Comparison of ENCODE assay signal across 9 mouse cellular contexts in the genomic region with DNA sequence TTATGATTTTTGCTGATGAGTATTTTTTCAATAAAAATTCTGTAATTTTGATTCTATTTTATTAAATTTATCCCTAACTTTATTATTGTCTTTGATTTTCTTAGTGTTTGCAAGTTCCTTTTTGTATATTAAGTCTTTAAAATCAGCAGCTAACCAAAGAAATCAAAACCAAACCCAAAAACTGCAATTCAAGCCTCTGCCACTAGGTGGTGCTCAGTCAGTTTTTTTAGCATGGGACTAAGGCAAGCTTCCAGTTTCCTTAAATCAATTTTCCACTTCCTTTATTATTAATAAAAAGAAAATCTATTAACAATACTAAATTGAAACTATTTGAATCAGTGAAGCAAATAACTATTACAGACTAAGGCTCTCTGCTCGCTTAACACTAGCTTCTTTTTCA.
A peak's percentile ranks its signal among the peaks of the same experiment; 100 is the strongest.
DNase-seq lines count a peak whose midpoint lies in the region; ATAC-seq and TF ChIP-seq lines count a peak whose summit lies in the region.
"Had no signal": no experiment of that assay in that cellular context is flagged by ENCODE, and none has a peak within 500 bp of the region (broad histone marks: within the 10 kb centered on the region; RNA-seq: fewer than 3 reads in every experiment).

No protein-coding gene starts in this region.

- no peak for TF ChIP-seq POLR2A in heart, adult 2 months (IDR thresholded peaks at IDR 0.05; ENCODE audit: insufficient read depth, low read depth, low read length)

- H3K9ac ChIP-seq in heart, adult 2 months (ENCODE audit: low read depth, low read length) = no peak overlapping the region
- H3K9ac ChIP-seq in heart, embryonic 11.5 days (ENCODE audit: low read depth, low read length) = no peak overlapping the region
- no peak overlapping the region for H3K9ac ChIP-seq in midbrain, postnatal 0 days (replicated peaks; ENCODE audit: low read length, poor library complexity, severe bottlenecking)
- H3K9ac ChIP-seq: embryonic facial prominence, embryonic 15.5 days had no signal

- no peak overlapping the region for H3K27ac ChIP-seq in heart, adult 2 months
- H3K27ac ChIP-seq in heart, embryonic 11.5 days (ENCODE audit: low read depth, low read length) = no peak overlapping the region
- no peak overlapping the region for H3K27ac ChIP-seq in layer of hippocampus, adult 2 months
- no peak overlapping the region for H3K27ac ChIP-seq in midbrain, postnatal 0 days (ENCODE audit: low read depth, low read length)
- H3K27ac ChIP-seq: embryonic facial prominence, embryonic 15.5 days had no signal

- no peaks in the 10 kb centered on the region for H3K4me1 ChIP-seq in heart, adult 2 months (ENCODE audit: control insufficient read depth, insufficient read depth, low read length)
- H3K4me1 ChIP-seq in heart, embryonic 11.5 days (ENCODE audit: control insufficient read depth, insufficient read depth, low read length) = no peaks in the 10 kb centered on the region
- no peaks in the 10 kb centered on the region for H3K4me1 ChIP-seq in midbrain, postnatal 0 days (ENCODE audit: insufficient read depth, low read length)
- H3K4me1 ChIP-seq: embryonic facial prominence, embryonic 15.5 days had no signal

- intact Hi-C loops in heart, adult 2 months (cut with DNase I) = no loop called here

- peak in 1 of 2 experiments; percentile 48 for DNase-seq in heart, adult 2 months
- peak; percentile 20 to 34 for DNase-seq in urinary bladder, postnatal 36 days (ENCODE audit: low spot score in 2 of 2)
- no peak for DNase-seq in urinary bladder, adult 2 months (ENCODE audit: low spot score)
- peak; percentile 72 to 78 for DNase-seq in cerebellum, postnatal 14 days
- peak; percentile 41 to 75 for DNase-seq in layer of hippocampus, adult 2 months (ENCODE audit: low spot score in 2 of 2)
- peak; percentile 69 for DNase-seq in midbrain, postnatal 0 days (ENCODE audit: low spot score)
- no peak for DNase-seq in ovary, postnatal 36 days (ENCODE audit: low spot score)

- H3K4me3 ChIP-seq in heart, adult 2 months = no peak overlapping the region
- no peak overlapping the region for H3K4me3 ChIP-seq in heart, embryonic 11.5 days (ENCODE audit: low read depth, low read length)
- H3K4me3 ChIP-seq in layer of hippocampus, adult 2 months = no peak overlapping the region
- H3K4me3 ChIP-seq in midbrain, postnatal 0 days (ENCODE audit: low read depth, low read length) = no peak overlapping the region
- H3K4me3 ChIP-seq: embryonic facial prominence, embryonic 15.5 days had no signal

- WGBS in heart, adult 2 months = 53% methylated on average over 1 of the region's 1 CpGs
- 15% methylated on average over 1 of the region's 1 CpGs for WGBS in heart, embryonic 11.5 days (ENCODE audit: insufficient replicate concordance)
- WGBS in midbrain, postnatal 0 days = 18% methylated on average over 1 of the region's 1 CpGs

- no peaks in the 10 kb centered on the region for H3K79me2 ChIP-seq in heart, adult 2 months (replicated peaks; ENCODE audit: control insufficient read depth, insufficient read depth, low read length)

- no peak overlapping the region for H3K4me2 ChIP-seq in heart, embryonic 11.5 days
- no peak overlapping the region for H3K4me2 ChIP-seq in midbrain, postnatal 0 days (ENCODE audit: low read depth, low read length, poor library complexity, severe bottlenecking)
- H3K4me2 ChIP-seq: embryonic facial prominence, embryonic 15.5 days had no signal

- no peaks in the 10 kb centered on the region for H3K27me3 ChIP-seq in heart, adult 2 months (ENCODE audit: control insufficient read depth, insufficient read depth, low read length)
- H3K27me3 ChIP-seq in heart, embryonic 11.5 days (ENCODE audit: control insufficient read depth, insufficient read depth, low read length) = no peaks in the 10 kb centered on the region
- no peaks in the 10 kb centered on the region for H3K27me3 ChIP-seq in midbrain, postnatal 0 days (ENCODE audit: insufficient read depth, low read length)
- H3K27me3 ChIP-seq: embryonic facial prominence, embryonic 15.5 days had no signal

- peak; percentile 97 for TF ChIP-seq CTCF in heart, adult 2 months (IDR thresholded peaks at IDR 0.05)
- TF ChIP-seq CTCF in layer of hippocampus, adult 2 months (conservative IDR thresholded peaks at IDR 0.05) = peak; percentile 98
- TF ChIP-seq CTCF in midbrain, postnatal 0 days (IDR thresholded peaks at IDR 0.05) = peak; percentile 89

- TF ChIP-seq EP300 in heart, adult 2 months (IDR thresholded peaks at IDR 0.05; ENCODE audit: insufficient read depth, low read depth, low read length) = no peak

- H3K36me3 ChIP-seq in heart, adult 2 months (ENCODE audit: control insufficient read depth, insufficient read depth, low read length) = no peaks in the 10 kb centered on the region
- H3K36me3 ChIP-seq in heart, embryonic 11.5 days (ENCODE audit: control insufficient read depth, insufficient read depth, low read length) = no peaks in the 10 kb centered on the region
- H3K36me3 ChIP-seq in midbrain, postnatal 0 days (ENCODE audit: insufficient read depth, low read length) = no peaks in the 10 kb centered on the region
- H3K36me3 ChIP-seq: embryonic facial prominence, embryonic 15.5 days had no signal

- no peak for ATAC-seq in heart, embryonic 11.5 days (replicated peaks; ENCODE audit: insufficient number of reproducible peaks, low FRiP score, low TSS enrichment)
- no peak for ATAC-seq in midbrain, postnatal 0 days (ENCODE audit: low FRiP score)

- H3K9me3 ChIP-seq in heart, embryonic 11.5 days (replicated peaks; ENCODE audit: control insufficient read depth, low read length) = no peaks in the 10 kb centered on the region
- no peaks in the 10 kb centered on the region for H3K9me3 ChIP-seq in midbrain, postnatal 0 days (ENCODE audit: low read length)
- H3K9me3 ChIP-seq: embryonic facial prominence, embryonic 15.5 days had no signal

Comparison
In these comparisons a context has a peak if more than half of its experiments do, and no peak if none do; other contexts are left out.
1. DNase-seq: peak in urinary bladder, postnatal 36 days (2 of 2), cerebellum, postnatal 14 days (2 of 2), layer of hippocampus, adult 2 months (2 of 2) and midbrain, postnatal 0 days (single experiment); none in urinary bladder, adult 2 months (single experiment) and ovary, postnatal 36 days (single experiment).
2. Peak in every context shown above with its lines, with median percentiles within 50 percentile points of each other: CTCF ChIP-seq.